Mouse (Mus musculus) yolk sac, embryonic 10.5 days (tissue): Measurements from ENCODE around the gene Kndc1.

ENCODE experiments used
- DNase-seq: peaks from one replicate; pipeline ENCODE4 v3.0.0-alpha.2; 2017; ENCODE audit warnings: low spot score

Gene Kndc1

DNA sequence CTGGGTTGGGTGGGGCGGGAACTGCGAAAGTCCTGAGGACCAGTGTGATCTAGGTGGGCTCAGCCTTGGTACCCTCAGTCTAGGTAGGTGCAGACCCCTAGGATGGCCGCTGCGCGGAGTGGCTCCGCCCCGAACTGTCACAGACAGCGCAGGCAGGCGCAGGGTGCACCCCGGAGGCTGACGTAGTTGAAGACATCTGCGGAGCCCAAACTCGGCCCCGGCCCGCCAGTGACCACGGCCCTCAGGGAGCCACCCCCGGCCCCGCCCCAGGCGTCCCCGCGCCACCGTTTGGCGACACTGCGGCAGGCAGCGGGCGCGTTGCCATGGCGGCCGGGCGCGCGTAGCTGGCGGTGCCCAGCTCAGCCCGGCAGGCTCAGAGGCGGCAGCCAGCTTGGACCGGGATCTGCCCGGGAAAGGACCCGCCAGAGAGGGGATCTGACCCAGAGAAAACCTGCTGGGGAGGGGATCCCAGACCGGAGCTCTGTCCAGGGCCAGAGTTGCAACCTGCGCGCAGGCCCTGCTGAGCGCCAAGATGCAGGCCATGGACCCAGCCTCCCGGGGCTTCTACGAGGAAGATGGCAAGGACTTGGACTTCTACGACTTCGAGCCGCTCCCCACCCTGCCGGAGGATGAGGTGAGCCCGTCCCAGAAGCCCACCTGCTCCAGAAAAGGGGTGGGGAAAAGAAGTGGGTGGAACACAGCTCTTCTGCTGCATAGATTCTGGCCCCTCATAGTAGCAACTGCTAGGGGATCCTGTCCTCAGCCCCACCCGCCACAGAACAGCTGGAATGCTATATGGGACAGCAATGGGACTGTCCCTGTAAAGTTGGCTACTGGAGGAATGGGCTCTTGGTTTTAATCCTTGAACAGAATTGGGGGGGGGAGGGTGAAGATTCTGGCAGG, at the start of gene Kndc1:
Gene Kndc1, plus strand, starts transcription at position 42 of the 903 bp plus-strand sequence.
- no peak for DNase-seq

DNA sequence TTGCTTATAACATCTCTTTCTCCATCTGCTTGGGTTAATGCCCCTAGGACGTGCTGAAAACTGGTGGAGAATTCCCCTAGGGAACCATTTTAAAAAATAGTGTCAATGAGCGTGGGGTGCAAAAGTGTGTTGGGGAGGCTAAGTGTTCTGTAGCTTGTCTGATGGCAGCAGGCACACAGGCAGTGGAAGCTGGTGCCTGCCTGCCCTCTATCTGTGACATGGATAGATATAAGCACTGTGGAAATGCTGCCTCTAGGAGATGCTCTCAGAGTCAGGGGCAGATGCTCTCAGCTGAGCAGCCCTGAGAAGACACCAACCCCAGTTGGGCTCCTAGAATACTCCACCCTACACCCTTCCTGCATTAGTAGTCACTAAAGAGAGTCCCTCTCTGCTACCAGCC, 49.4 kb upstream of the Kndc1 start:
- no peak for DNase-seq

DNA sequence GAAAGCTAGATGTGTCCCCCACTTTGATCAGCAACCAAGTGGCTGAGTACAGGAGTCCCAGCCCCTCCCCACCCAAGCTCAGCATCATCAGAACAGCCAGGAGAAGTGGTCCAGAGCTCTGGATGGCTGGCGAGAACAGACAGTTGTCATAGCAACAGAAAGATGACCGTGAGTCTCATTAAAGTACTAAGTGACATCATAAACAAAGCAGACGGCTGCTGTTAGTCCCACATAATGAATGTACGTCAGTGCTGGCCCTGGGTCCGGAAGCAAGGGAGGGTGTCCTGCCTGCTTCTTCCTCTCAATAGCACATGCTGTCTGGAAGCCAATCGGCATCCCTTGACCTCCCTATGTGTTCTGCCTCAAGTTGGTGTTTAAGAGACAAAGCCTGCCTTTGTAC, 44.3 kb upstream of the Kndc1 start:
- no peak for DNase-seq

DNA sequence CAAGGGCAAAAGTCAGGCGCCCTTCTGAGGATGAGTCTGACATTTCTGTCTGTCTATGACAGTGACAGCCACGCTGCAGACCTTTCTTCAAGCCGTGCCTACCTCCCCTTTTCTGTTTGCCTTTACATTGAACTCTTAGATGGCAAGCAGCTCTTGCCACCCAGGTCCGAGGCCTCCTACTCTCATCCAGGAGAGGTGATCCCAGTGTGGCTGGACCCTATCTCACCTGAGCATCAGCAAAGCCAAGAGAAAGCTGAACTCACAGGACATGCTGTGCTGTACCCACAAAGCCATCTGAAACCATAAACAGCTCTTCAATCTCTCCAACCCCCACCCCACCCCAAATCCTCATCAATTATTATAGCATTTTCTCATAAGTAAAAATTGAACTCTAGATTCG, 43.8 kb upstream of the Kndc1 start:
- DNase-seq, result no peak

DNA sequence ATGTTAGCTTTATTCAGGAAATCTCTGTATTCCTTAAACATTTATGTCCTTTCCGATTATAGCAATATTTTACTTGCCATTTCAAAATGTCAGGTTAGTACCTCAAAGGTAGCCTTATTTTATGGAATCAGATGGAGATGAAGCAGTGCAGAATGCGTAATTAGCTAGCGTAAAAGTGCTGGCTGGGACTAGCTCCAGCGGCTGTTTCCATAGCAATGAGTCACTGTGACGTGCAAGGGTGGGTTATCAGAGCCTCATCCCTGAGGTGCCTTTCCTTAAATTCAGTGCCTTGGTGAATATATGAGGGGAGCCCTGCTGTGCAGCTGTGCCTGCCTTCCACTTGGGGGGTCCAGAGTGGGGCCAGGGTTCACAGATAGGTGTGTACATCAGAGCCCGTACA, 43.4 kb upstream of the Kndc1 start:
- DNase-seq, result no peak

DNA sequence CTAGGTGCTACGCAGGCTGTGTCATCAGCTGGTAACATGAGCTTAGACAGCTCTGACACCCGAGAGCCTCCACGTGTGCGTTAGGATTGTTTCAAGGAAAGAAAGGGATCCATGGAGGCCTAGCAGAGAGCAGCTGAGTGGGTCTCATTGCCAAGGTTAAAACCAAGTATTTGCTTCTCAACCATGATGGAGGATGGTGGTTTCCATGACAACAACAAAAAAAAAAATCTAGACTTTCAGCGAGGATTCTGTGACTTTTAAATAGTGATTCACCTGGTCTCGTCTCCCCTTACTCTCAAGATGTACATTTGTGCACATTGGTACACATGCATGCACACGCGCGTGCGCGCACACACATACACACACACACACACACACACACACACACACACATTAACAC, 39.2 kb upstream of the Kndc1 start:
- DNase-seq, result no peak

DNA sequence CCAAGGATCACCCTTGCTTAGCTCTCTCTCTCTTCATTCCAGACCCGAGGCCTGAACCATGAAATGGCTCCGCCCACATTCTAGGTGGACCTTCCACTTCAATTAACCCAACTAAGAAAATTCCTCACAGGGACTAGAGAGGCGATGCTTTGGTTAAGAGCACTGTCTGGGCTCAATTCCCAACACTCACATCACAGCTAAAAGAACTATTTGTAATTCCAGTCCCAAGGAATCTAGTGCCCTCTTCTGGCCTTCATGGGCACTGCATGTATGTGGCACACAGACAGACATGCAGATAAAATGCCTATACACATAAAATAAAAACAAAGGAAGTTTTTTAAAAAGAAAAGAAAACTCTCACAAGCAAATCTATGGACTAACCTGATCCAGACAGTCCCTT, 33.1 kb upstream of the Kndc1 start:
- DNase-seq, result peak; percentile 25

DNA sequence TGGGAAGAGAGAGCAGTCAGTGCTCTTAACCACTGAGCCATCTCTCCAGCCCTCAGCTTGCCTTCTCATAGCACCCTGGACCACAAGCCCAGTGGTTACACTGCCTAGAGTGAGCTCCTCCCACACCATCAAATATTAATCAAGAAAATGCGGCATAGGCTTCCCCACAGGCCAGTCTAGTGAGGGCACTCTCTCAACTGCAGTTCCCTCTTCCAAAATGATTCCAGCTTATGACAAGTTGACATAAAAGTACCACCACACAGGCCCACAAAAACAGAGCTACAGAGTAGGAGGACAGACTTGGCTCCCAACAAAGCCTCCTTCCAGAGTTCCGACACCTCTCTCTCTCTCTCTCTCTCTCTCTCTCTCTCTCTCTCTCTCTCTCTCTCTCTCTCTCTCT, 31.4 kb upstream of the Kndc1 start:
- no peak for DNase-seq

DNA sequence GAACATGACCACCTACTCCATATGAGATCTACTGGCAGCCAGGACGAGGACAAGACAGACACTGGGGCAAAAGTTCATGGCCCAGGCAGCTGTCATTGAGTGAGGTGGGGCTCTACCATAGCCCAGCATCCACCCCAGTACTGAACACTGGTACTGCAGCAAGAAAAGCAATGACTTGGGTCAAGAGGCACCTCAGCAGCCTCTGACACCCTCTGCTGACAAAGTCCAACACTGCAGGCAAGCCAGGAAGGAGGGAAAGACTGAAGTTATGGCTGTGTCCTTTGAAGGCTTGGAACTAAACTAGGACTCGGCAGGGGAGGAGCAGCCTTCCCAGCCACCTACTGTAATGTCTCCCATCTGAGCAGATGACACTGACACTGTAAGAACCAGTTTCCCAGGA, 30.2 kb upstream of the Kndc1 start:
- DNase-seq, result no peak

DNA sequence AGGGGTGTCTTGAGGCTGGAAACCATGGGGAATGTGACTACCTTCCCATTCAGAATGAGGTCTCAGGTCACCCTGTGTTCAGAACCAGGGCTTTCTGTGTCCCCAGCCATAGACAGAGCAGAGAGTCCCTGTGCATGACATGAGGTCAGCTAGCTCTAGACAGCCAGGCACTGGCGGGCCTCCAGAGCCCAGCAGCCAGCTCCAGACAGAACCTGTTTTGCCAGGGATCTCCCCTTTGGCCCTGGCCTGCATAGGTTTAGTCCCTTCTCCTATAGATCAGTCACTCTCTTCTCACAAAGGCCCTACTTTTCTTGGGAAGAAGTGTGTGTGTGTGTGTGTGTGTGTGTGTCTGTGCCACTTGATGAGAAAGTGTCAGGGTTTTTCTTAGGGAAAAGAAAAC, 29.6 kb upstream of the Kndc1 start:
- no peak for DNase-seq

DNA sequence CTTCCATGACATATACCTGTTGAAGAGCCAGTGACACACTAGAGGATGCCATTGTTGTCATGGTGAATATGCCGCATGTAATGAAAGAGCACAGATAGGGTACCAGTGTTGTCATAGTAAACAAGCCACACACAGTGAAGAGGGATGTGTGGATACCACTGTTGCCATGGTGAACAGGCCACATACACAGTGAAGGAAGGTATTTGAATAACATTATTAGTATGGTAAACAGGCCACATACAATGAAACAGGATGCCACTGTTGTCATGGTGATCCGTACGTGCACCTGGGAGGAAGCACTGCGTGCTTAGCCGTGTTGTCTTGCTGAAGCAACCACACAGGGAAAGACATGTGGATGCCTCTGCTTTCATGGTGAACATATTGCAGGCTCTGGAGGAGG, 23.5 kb upstream of the Kndc1 start:
- no peak for DNase-seq

DNA sequence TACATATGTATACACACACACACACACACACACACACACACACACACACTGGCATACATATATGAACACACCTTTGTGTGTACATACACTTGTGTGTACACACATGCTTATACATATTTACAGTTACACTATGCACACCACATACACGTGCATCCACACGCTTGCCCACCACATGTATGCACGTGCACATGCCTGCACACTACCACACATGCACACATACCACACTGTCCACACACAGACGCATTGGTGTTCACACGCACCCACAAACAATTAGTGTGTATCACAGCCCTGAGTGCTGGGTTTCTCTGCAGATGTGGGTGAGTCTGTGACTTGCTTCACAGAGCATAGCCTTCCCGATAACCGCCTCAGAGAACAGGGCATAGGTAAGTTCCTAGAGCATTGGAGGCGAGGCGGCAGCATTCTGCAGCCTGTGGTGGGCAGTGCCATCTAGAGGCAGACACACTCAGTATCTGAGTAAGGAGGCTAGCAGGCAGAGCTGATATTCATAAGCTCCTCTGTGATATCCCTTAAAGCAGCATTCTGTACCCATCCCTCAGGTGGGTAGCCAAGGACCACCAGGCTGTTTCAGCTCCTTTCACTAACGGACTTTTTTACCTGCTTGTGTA, 17.2 kb upstream of the Kndc1 start:
- no peak for DNase-seq

DNA sequence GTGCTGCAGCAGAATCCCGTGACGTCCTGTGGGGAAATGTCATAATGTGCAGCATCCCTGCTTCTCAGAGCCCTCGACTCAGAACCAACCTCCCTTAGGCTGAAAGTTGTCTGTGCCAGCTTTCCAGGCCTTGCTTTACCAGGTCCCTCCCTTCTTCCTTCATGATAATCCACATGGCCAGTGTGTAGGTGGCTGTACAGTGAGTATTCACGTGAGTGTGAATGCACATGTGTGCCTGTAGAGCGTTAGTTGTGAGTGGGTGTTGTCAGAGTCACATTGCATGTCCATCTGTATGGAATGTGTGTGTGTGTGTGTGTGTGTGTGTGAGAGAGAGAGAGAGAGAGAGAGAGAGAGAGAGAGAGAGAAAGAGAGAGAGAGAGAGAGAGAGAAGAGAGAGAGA, 16.4 kb upstream of the Kndc1 start:
- DNase-seq, result no peak

DNA sequence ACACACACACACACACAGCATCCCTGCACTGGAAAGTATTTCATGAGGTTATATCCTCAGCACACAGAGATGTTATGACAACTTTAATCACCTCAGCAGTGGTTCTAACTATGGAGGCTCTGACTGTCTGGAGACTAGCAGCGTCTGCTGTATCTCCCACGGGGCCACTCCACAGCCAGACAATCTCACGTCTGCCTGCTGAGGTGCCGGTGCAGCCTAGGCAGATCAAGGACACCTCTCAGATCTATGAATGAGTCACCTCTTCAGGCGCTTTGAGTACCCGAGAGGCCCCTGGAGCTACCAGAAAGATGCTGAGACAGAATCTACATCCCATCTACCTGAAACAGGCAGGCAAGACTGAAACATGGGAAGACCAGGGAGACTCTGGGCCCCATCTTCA, 15.9 kb upstream of the Kndc1 start:
- no peak for DNase-seq

DNA sequence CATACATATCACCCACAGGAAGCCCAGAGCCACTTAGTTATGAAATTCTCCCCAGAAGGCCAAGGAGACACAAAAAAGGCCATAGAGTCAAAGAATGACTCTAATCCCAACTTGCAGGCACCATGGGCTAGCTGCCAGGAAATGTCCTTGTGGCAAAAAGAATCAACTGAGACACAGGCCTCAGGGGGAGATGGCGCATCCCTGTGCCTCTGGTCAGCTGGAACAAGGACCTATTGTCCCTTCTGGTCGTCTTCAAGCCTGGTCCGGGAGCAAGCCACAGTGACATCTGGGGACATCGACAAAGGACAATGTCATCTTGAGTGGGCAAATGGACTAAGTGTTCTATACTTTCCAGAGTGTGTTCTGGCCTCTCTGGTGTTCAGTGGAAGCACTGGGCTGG, 11.0 kb upstream of the Kndc1 start:
- DNase-seq, result no peak

DNA sequence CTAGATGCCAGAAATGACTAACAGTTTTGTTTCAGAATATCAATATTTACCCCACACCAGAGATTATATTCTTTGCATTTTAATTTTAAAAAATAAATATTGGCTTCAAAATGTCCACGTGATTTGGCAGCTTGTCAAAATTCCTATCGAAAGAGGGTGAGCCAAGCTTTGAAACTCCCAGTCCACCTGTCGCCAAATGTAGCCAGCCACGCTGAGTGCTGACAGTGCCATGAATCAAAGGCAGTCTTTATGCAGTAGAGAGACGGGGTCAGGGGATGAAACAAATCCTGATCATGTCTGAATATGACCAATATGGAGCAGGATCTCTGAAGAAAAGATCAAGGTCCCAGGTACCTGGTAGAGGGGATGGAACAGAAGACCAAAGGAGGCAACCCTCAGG, 2.7 kb upstream of the Kndc1 start:
- DNase-seq, result no peak

DNA sequence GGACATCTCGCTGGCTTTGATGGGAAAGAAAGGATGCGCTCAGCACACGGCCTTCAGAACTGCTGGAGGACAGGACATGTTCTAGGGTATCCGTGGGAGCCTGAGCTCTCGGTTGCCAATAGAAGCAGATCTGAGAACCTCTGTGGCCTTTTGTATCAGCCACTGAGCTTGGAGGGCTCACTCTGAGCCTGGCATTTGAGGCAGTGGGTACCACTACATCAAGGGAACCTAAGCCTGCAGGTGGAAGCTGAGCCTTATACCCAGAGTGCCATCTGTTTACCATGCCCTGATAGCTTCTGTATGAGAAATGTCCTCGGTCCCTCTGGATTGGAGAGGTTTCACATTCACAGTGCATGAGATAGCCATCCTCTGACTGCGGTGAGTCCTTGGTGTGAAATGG, 1.8 kb downstream of the Kndc1 start:
- no peak for DNase-seq

DNA sequence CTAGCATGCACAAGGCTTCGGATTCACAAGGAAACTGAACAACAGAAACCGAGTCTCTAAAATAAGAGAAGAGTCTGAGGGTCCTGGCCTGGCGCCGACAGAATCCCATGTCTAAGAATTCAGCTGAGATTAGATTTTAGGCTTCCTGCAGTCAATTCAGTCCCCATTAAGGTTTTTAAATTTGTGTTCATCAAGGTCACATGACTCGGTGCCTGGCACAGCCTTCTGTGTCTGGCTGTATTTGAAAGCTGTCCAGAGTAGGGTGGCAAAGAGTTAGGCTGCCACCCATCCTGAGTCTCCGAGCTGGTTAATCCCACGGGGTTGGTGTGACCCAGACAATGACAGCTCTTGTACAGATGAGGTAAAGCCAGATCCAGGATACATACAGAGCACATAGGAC, 2.3 kb downstream of the Kndc1 start:
- DNase-seq, result no peak

DNA sequence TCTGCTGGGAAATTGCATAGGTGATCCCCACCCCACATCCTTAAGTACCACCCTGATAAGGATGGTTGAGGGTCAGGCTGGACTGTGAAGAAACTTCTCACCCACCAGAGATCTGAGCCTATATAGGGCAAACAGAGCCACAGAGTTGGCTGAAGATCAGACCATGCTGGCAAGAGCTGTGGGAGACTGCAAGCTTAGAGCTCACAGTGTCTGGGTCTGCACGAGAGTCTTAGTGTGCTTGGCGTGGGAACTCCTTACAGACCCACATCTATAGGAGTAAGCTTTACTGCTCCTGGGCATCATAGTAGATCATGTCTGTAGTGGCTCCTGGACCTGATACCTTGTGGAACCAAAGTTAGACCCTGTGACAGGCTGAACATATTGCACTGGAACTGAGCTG, 4.1 kb downstream of the Kndc1 start:
- DNase-seq, result no peak

DNA sequence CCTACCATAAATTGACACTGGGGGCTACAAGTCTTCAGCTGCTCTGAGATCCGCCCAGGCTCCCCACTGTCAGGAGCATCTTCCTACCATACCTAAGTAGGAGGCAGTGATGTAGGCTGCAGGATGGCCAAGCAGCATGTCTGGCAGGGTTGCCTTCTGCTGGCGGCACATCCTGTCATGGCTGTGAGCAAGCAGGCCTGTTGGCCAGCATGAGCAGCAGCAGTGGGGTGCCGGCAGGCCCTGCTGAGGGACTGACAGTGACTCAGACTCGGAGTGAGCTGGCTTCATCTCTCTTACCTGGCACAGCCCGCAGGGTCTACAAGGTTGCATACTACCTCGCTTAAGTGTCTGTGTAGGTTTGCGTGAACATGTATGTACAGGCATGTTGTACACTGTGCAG, 5.0 kb downstream of the Kndc1 start:
- DNase-seq, result no peak

DNA sequence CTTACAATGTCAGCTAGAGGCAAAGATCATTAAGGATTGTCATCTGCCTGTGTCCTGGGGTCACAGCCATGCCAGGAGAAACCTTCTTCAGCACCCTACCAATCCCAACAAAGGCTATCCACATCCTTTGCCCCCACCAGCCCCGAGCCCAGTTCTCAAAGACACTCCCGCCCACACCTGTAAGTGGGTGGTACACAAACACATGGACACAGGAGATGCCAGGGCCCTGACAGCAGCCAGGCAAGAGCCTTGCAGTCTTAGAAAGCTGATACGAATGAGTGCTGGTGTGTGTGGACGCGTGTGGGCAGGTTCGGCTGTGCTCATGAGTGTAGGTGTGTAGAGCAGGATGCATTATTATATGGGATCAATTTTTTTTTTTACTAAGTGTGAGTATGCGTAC, 6.0 kb downstream of the Kndc1 start:
- no peak for DNase-seq

DNA sequence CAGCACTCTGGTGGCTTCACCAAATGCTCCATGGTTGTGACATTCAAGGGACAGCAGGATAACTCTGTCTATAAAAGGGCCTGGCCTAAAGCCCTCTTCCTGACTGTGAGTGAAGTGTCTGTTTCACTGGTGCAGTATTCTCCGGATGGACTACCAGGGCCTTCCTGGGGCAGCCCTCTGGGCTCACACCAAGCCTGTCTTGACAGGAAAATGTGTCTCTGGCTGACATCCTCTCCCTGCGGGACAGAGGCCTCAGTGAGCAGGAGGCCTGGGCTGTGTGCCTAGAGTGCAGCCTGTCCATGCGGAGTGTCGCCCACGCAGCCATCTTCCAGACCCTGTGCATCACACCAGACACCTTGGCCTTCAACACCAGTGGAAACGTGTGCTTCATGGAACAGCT, 6.4 kb downstream of the Kndc1 start:
- no peak for DNase-seq

DNA sequence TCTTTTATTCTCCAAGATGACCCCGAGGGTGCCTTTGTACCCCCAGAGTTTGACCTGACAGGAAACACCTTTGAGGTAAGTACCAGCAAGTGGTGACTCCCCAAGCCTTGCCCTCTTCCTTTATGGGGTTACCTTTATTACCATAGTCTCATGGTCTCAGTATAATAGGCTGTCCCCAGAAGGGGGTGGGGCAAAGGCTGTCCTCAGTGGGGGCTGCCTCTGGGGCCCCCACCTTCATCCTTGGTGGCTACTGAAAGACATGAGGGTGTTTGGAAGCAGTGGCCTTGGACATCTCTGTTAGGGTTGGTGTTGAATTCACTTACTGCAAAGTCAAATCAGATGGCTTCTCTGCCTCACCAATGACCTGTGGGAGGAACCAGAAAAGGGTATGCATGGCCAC, 7.5 kb downstream of the Kndc1 start:
- no peak for DNase-seq

DNA sequence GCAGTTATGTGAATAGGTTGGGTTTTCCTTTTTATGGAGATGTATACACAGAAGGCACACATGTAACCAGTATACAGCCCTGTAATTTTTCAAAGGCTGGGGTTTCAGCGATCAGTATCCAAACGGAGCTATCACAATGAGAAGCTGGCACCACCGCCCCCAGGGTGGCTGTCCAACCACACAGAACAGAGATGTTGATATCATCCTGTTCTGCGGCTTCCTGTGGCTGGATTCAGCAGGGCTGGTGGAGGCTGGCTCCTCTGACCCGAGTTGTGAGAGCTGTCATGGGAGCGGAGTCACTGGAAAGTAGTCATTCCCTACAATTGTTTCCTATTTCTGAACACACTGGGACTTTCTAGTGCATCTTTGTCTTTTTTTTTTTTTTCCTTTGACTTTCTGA, 10.8 kb downstream of the Kndc1 start:
- no peak for DNase-seq
